Mouse (Mus musculus) neural tube, embryonic 10.5 days (tissue): Measurements from ENCODE around the gene Acadl.

Experiments
- DNase-seq: peaks from one replicate; pipeline ENCODE4 v3.0.0-alpha.2; 2017; ENCODE audit warnings: low spot score; ENCODE audit errors: extremely low spot score

The Acadl gene

GRCm38 (mm10) chr1:66792838-66793466, 70.1 kb downstream of the Acadl start:
- no peak for DNase-seq

- DNase-seq = no peak
Observed at GRCm38 (mm10) chr1:66782296-66782695, 80.8 kb downstream of the Acadl start.

- DNase-seq = no peak
Observed at GRCm38 (mm10) chr1:66781027-66781426, 82.0 kb downstream of the Acadl start.
